Mouse (Mus musculus): ENCODE results near the gene Crebrf. TPM values are rescaled to one million over a fixed set of nuclear protein-coding genes. Genes with fewer than 3 reads are reported as not detected.
A peak's percentile ranks its signal among the peaks of the same experiment; 100 is the strongest.

Crebrf gene
- total and polyA plus RNA-seq, 3 experiments, result 1.6 to 66.3 (median 51.3) TPM

DNA sequence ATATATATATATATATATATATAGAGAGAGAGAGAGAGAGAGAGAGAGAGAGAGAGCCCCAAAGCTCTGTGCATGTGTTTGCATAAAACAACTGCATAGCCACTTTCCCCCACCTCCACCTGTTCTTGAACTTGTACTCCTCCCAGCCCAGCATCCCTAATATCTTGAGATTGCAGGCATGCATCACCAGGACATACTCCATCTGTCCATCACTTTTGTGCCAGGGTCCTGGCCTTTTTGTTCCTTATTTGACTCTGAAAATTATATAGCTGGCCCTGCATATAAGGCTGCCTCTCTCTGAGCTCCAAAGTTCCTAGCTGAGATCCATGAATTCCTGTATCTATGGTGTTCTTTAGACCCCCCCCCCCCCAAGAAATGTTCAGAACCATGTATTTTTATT, 7.0 kb upstream of the Crebrf start:
- Histone ChIP-seq H3K4me3 (ENCODE audit: low read depth, low read length) (no peak overlapping the region), H3K36me3 (replicated peaks) (peaks cover 4% of the 10 kb centered on the region), H3K27me3 (ENCODE audit: insufficient read depth, low read length) (no peaks in the 10 kb centered on the region), H3K4me1 (ENCODE audit: insufficient read depth, low read depth, low read length) (peaks cover 63% of the 10 kb centered on the region), H3K9me3 (replicated peaks) (peaks cover 3% of the 10 kb centered on the region)
- DNase-seq (ENCODE audit: low spot score) (no peak), ATAC-seq (ENCODE audit: extremely low read depth, insufficient number of reproducible peaks, low FRiP score, poor library complexity, severe bottlenecking) (no peak)
- TF ChIP-seq POLR2AphosphoS5 (IDR thresholded peaks at IDR 0.05; ENCODE audit: insufficient replicate concordance, low read depth, low read length), result no peak
- TF ChIP-seq GATA2 (IDR thresholded peaks at IDR 0.05; ENCODE audit: borderline replicate concordance, low read depth, low read length), result no peak
- no peak for TF ChIP-seq CTCF (IDR thresholded peaks at IDR 0.05; ENCODE audit: low read depth, low read length)
- no peak for TF ChIP-seq GATA1 (IDR thresholded peaks at IDR 0.05; ENCODE audit: borderline replicate concordance, low read length)
- no peak for TF ChIP-seq TAL1 (conservative IDR thresholded peaks at IDR 0.05; ENCODE audit: low read depth, low read length)

DNA sequence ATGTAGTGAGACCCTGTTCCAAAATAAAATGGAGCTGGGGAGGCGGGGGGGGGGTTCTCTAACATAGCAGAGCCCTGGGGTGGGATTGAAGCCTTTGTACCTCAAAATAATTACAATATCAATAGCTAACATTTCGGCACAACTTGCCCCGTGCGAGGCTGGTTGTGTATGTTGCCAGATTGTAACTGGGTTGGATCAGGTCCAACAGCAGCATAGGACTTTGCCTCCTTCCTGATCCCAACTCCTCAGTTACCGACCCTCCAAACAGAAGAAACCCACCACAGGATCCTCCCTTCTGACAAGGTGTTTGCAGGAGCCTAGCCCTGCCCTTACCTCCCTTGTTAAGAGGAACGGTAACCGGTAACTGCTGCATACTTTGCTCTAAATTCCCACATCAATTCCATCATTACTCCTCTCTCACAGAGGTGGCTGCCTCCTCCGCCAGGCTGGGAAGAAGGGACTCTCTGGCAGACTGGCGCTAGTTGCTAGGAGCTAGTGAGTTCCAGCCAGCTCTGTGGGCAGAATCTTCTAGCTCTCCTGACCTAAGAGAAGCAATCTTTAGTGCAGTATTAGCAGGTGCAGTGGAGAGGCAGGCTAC, 6.4 kb upstream of the Crebrf start:
- no peaks in the 10 kb centered on the region for H3K27me3 ChIP-seq (ENCODE audit: insufficient read depth, low read length)
- TF ChIP-seq GATA2 (IDR thresholded peaks at IDR 0.05; ENCODE audit: borderline replicate concordance, low read depth, low read length), result no peak
- TF ChIP-seq POLR2AphosphoS5 (IDR thresholded peaks at IDR 0.05; ENCODE audit: insufficient replicate concordance, low read depth, low read length), result no peak
- no peak for TF ChIP-seq TAL1 (conservative IDR thresholded peaks at IDR 0.05; ENCODE audit: low read depth, low read length)
- TF ChIP-seq CTCF (IDR thresholded peaks at IDR 0.05; ENCODE audit: low read depth, low read length), result no peak
- TF ChIP-seq GATA1 (IDR thresholded peaks at IDR 0.05; ENCODE audit: borderline replicate concordance, low read length), result no peak
- peaks cover 3% of the 10 kb centered on the region for H3K9me3 ChIP-seq (replicated peaks)
- H3K4me1 ChIP-seq (ENCODE audit: insufficient read depth, low read depth, low read length), result peaks cover 67% of the 10 kb centered on the region
- H3K36me3 ChIP-seq (replicated peaks), result peaks cover 2% of the 10 kb centered on the region
- DNase-seq (ENCODE audit: low spot score) (no peak), ATAC-seq (ENCODE audit: extremely low read depth, insufficient number of reproducible peaks, low FRiP score, poor library complexity, severe bottlenecking) (no peak)
- peak overlapping the region; percentile 39; the same call in 1 of the 2 replicates for H3K4me3 ChIP-seq (ENCODE audit: low read depth, low read length)

DNA sequence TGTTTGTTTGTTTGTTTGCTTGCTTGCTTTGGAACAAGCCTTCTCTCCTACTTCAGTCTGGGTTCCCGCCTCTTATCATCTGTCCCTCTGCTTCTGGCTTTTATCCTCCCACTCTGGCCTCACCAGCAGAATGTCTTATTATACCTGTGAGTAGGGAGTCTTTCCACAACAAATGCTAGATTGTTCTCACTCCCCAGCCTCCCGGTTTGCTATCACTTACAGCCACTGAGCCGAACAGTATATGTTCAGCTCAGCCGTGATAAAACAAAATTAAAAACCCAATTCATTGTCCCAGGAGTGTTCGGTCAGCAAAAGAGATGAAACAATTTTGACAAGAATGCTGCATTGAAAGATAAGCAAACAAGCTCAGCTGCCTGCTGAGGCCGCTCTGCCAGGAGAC, 5.4 kb upstream of the Crebrf start:
- peak; percentile 40; the same call in 1 of the 2 replicates for ATAC-seq (ENCODE audit: extremely low read depth, insufficient number of reproducible peaks, low FRiP score, poor library complexity, severe bottlenecking)
- no peaks in the 10 kb centered on the region for H3K27me3 ChIP-seq (ENCODE audit: insufficient read depth, low read length)
- H3K36me3 ChIP-seq (replicated peaks), result no peaks in the 10 kb centered on the region
- H3K9me3 ChIP-seq (replicated peaks), result no peaks in the 10 kb centered on the region
- no peak for TF ChIP-seq CTCF (IDR thresholded peaks at IDR 0.05; ENCODE audit: low read depth, low read length)
- TF ChIP-seq GATA1 (IDR thresholded peaks at IDR 0.05; ENCODE audit: borderline replicate concordance, low read length), result no peak
- TF ChIP-seq TAL1 (conservative IDR thresholded peaks at IDR 0.05; ENCODE audit: low read depth, low read length), result peak; percentile 45
- no peak for TF ChIP-seq POLR2AphosphoS5 (IDR thresholded peaks at IDR 0.05; ENCODE audit: insufficient replicate concordance, low read depth, low read length)
- no peak for TF ChIP-seq GATA2 (IDR thresholded peaks at IDR 0.05; ENCODE audit: borderline replicate concordance, low read depth, low read length)
- DNase-seq (ENCODE audit: low spot score), result no peak
- peak overlapping the region; percentile 1; the same call in 1 of the 2 replicates for H3K4me3 ChIP-seq (ENCODE audit: low read depth, low read length)
- H3K4me1 ChIP-seq (ENCODE audit: insufficient read depth, low read depth, low read length), result peaks cover 75% of the 10 kb centered on the region

DNA sequence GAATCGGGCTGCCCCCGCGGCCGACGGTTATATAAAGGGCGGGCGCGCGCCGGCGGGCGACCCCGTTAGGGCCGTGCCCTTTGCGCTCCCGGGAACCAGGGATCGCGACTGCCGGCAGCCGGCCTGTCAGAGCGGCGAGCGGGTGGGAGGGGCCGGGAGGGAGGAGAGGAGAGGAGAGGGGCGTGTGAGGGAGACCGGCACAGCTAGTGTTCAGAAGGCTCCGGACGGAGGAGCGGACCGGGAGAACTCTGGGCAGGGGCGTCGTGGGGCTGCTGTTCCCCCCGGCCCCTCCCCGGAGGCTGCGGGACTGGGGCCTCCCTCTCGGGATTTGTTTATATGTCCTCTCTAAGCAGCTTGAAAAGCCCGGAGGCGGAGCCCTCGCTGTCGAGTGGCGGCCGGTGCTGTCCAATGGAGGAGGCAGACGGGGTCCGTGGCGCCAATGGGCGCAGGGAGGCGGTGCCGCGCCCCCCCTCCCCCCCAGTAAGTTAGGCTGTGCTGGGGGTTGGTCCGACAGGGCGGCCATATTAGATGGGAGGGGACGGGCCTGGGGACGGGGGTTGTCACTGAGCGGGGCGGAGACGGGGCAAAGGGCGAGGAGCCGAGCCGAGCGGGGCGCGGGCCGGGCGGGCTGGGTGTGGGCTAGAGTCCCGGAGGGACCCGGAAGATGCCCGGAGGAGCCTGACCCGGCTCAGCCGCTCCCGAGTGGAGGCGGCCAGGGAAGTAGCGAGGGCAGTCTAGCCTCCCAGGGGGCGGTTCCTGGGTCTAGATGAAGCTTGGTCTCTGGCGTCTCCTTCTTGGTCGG, 667 bp downstream of the Crebrf start:
- ATAC-seq (ENCODE audit: extremely low read depth, insufficient number of reproducible peaks, low FRiP score, poor library complexity, severe bottlenecking), result peak; percentile 82
- peaks cover 6% of the 10 kb centered on the region for H3K36me3 ChIP-seq (replicated peaks)
- no peak for TF ChIP-seq GATA1 (IDR thresholded peaks at IDR 0.05; ENCODE audit: borderline replicate concordance, low read length)
- TF ChIP-seq GATA2 (IDR thresholded peaks at IDR 0.05; ENCODE audit: borderline replicate concordance, low read depth, low read length), result no peak
- no peak for TF ChIP-seq CTCF (IDR thresholded peaks at IDR 0.05; ENCODE audit: low read depth, low read length)
- TF ChIP-seq POLR2AphosphoS5 (IDR thresholded peaks at IDR 0.05; ENCODE audit: insufficient replicate concordance, low read depth, low read length), result no peak
- no peak for TF ChIP-seq TAL1 (conservative IDR thresholded peaks at IDR 0.05; ENCODE audit: low read depth, low read length)
- peak; percentile 87 for DNase-seq (ENCODE audit: low spot score)
- no peaks in the 10 kb centered on the region for H3K9me3 ChIP-seq (replicated peaks)
- H3K27me3 ChIP-seq (ENCODE audit: insufficient read depth, low read length), result no peaks in the 10 kb centered on the region
- peaks cover 48% of the 10 kb centered on the region for H3K4me1 ChIP-seq (ENCODE audit: insufficient read depth, low read depth, low read length)
- peak overlapping the region; percentile 93 for H3K4me3 ChIP-seq (ENCODE audit: low read depth, low read length)

DNA sequence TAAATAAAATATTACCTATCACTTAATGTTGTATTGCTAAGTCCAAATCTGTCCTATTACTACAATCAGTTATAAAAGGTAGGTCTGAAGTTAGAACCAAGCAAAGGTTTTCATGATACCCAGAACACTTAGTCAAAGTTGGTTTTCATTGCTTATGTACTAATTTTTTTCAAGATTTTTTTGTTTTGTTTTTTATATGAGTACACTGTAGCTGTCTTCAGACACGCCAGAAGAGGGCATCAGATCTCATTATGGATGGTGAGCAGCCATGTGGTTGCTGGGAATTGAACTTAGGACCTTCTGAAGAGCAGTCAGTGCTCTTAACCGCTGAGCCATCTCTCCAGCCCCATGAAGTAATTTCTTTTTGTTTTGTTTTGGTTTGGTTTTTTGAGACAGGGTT, 2.4 kb downstream of the Crebrf start:
- H3K27me3 ChIP-seq (ENCODE audit: insufficient read depth, low read length), result no peaks in the 10 kb centered on the region
- H3K4me1 ChIP-seq (ENCODE audit: insufficient read depth, low read depth, low read length), result peaks cover 58% of the 10 kb centered on the region
- no peak for TF ChIP-seq TAL1 (conservative IDR thresholded peaks at IDR 0.05; ENCODE audit: low read depth, low read length)
- TF ChIP-seq POLR2AphosphoS5 (IDR thresholded peaks at IDR 0.05; ENCODE audit: insufficient replicate concordance, low read depth, low read length), result no peak
- no peak for TF ChIP-seq GATA1 (IDR thresholded peaks at IDR 0.05; ENCODE audit: borderline replicate concordance, low read length)
- DNase-seq (ENCODE audit: low spot score) (no peak), ATAC-seq (ENCODE audit: extremely low read depth, insufficient number of reproducible peaks, low FRiP score, poor library complexity, severe bottlenecking) (no peak)
- H3K9me3 ChIP-seq (replicated peaks), result no peaks in the 10 kb centered on the region
- H3K36me3 ChIP-seq (replicated peaks), result peaks cover 8% of the 10 kb centered on the region
- no peak overlapping the region for H3K4me3 ChIP-seq (ENCODE audit: low read depth, low read length)

DNA sequence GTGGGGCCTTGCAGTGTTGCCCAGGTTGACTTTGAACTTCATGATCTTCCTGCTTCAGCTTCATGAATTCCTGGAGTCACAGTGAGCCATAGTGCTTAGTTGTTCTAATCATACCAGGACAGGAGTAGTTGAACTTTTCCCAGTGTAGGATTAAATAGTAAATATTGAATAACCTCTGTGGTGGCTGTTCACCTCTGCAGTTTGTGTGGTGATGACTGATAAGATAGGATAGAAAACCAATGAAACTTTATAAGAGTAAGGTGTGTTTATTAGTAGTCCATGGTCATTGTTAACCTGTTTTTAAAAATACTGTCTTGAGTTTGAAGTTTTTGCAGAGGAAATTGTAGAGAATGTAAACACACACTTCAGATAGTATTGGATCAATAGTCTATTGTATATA, 4.0 kb downstream of the Crebrf start:
- no peaks in the 10 kb centered on the region for H3K9me3 ChIP-seq (replicated peaks)
- H3K4me3 ChIP-seq (ENCODE audit: low read depth, low read length), result no peak overlapping the region
- peaks cover 64% of the 10 kb centered on the region for H3K4me1 ChIP-seq (ENCODE audit: insufficient read depth, low read depth, low read length)
- no peak for ATAC-seq (ENCODE audit: extremely low read depth, insufficient number of reproducible peaks, low FRiP score, poor library complexity, severe bottlenecking)
- no peaks in the 10 kb centered on the region for H3K27me3 ChIP-seq (ENCODE audit: insufficient read depth, low read length)
- DNase-seq (ENCODE audit: low spot score), result no peak
- H3K36me3 ChIP-seq (replicated peaks), result peaks cover 8% of the 10 kb centered on the region
- TF ChIP-seq GATA1 (IDR thresholded peaks at IDR 0.05; ENCODE audit: borderline replicate concordance, low read length) (no peak), TAL1 (conservative IDR thresholded peaks at IDR 0.05; ENCODE audit: low read depth, low read length) (peak; percentile 28; the same call in 1 of the 2 replicates), GATA2 (IDR thresholded peaks at IDR 0.05; ENCODE audit: borderline replicate concordance, low read depth, low read length) (no peak), CTCF (IDR thresholded peaks at IDR 0.05; ENCODE audit: low read depth, low read length) (no peak), POLR2AphosphoS5 (IDR thresholded peaks at IDR 0.05; ENCODE audit: insufficient replicate concordance, low read depth, low read length) (no peak)

Measured in G1E (cell line).